Mouse (Mus musculus): ENCODE measurements around the gene Polr2i.
"Not testable (repeated sequence)": the region's sequence is repeated elsewhere in the genome, so short reads cannot be mapped to it uniquely, and the experiment has no call there.

Polr2i gene

DNA sequence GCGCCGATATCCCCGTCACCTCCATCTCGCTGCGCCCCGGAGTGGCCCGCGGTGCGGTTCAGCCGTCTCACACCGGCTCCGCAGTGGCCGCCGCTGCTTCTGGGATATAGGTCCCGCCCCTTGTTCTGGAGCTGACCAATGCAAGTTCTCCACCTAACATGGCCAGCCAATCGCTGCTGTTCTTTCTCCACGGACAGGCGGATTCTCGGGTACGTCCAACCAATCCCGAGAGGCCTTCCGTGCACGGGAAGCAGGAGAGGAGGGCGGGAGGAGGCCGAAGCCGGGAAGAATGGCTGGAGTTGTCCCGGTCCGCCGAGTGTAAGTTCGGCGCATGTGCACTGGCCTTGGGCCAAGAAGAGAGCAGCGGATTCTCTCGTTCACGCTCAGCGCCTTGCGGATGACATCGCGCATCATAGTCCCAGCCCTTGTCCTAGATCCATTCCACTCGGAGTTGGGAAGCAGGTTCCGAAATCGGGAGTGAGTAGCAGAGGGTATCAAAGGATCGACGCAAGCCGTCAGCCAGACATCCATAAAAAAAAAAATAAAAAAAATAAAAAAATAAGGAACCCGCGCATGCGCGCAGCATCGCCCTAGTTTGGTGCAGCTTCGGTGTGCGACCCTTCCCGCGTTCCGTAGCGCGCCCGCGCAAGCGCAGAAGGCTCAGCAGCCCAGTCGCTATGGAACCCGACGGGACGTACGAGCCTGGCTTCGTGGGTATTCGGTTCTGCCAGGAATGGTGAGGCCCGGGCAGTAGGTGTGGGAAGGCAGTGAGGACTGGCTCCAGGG lies at the start of gene Polr2i, which contains the start of gene Tbcb:
Gene Polr2i (plus strand): TSS at position 280 of the 786 bp plus-strand sequence.
Gene Tbcb (minus strand): TSS at position 604 of the 786 bp plus-strand sequence.
- DNase-seq (ENCODE audit: low read depth), result peak; percentile 99

DNA sequence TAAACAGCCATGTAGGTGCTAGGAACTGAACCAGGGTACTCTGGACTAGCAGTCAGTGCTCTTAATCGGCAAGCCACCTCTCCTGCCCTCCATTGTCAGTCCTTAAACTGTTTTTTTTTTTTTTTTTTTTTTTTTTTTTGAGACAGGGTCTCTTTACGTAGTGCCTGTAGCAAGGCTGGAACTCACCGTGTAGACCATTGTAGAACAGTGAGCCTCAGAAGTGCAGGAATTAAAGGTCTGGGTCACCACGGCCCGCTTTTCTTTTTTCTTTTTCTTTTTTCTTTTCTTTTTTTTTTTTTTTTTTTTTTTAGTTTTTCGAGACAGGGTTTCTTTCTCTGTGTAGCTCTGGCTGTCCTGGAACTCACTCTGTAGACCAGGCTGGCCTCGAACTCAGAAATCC lies 48.6 kb upstream of the Polr2i start:
- not testable (repeated sequence) for DNase-seq (ENCODE audit: low read depth)

- no peak for DNase-seq (ENCODE audit: low read depth)
Observed at GRCm38 (mm10) chr7:30183879-30184289, 47.9 kb upstream of the Polr2i start, which contains the start of gene Cox7a1. TSS of gene Cox7a1 (plus strand) at chr7:30184144.

- no peak for DNase-seq (ENCODE audit: low read depth)
Observed at GRCm38 (mm10) chr7:30184641-30185348, 47.0 kb upstream of the Polr2i start.

- DNase-seq (ENCODE audit: low read depth), result no peak
Observed at GRCm38 (mm10) chr7:30188344-30189115, 43.2 kb upstream of the Polr2i start.

DNA sequence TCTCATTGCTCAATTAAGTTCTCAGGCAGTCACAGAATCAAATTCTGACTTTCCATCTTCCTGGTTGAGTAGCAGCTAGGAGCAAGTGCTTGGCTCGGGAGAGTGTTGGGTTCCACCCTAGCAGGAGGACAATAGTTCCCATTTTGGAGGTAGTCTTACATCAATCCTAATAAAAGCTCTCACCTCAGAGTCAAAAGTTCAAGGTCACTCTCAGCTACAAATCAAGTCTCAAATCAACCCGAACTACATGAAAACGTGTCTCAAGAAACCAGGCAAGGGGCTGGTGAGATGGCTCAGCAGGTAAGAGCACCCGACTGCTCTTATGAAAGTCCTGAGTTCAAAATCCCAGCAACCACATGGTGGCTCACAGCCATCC lies 42.6 kb upstream of the Polr2i start:
- no peak for DNase-seq (ENCODE audit: low read depth)

- no peak for DNase-seq (ENCODE audit: low read depth)
Observed at GRCm38 (mm10) chr7:30192088-30192487, 39.7 kb upstream of the Polr2i start.

DNA sequence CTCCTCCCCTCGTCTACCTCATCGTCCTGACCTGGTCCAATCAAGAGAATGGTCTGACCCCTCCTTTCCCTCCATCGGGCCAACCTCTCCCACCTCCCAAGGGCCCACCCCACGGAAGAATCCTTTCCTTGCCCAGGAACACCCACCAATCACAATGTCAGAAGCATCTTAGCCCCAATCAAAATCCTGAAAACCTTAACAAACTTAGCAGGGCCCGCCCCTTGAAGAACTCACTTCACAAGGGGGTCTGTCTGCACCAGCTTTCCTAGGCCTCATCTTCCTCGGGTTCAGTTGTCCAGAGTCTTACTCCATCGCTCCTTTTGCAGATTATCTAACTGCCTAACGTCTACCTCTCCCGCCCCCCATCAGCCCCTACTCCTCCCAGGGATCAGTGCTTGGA lies 38.7 kb upstream of the Polr2i start:
- no peak for DNase-seq (ENCODE audit: low read depth)

DNA sequence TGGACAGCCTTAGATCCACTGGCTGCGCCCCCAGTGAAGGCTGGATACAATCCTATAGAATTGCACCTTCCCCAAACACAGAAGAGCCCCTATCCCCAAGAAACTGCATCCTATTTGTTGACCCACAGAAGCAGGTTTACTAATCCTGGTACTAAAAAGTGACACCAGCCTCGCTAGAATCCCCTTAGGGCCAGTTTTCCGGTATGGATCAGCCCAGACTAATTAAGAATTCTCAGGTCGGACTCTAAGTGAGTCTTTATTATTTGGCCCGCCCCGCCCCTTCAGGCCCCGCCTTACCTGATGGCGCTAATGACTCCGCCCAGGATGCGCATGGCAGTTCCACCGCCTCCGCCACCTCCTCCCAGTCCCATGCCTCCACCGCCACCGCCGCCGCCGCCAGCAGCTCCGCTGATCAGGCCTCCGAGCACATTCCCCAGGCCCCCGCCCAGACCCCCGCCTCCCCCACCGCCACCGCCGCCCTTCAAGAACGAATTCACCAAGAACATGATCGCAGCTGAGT lies 38.1 kb upstream of the Polr2i start:
- no peak for DNase-seq (ENCODE audit: low read depth)

GRCm38 (mm10) chr7:30194101-30194831 lies 37.5 kb upstream of the Polr2i start:
- no peak for DNase-seq (ENCODE audit: low read depth)

GRCm38 (mm10) chr7:30194884-30195283 lies 36.9 kb upstream of the Polr2i start:
- peak; percentile 89 for DNase-seq (ENCODE audit: low read depth)

DNA sequence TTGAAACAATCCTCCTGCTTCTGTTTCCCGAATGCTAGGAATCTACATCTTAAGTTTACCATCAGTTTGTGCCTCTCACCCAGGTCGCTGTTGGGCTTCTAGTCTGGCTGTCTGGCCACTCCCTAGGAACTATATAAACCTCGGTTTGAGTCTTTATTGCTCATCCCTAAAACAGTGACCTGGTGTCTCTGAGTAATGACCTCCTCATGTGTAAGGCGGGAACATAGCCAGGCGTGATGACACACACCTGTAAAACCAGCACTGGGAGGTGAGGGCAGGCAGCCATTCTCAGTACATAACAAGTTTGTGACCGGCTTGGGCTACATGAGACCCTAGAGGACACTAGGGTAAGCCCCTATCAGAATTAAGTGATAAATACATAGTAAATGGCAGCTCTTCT lies 36.3 kb upstream of the Polr2i start:
- DNase-seq (ENCODE audit: low read depth), result no peak

- DNase-seq (ENCODE audit: low read depth), result no peak
Observed at GRCm38 (mm10) chr7:30196171-30196570, 35.6 kb upstream of the Polr2i start.

GRCm38 (mm10) chr7:30197592-30198129 lies 34.1 kb upstream of the Polr2i start:
- DNase-seq (ENCODE audit: low read depth), result no peak

DNA sequence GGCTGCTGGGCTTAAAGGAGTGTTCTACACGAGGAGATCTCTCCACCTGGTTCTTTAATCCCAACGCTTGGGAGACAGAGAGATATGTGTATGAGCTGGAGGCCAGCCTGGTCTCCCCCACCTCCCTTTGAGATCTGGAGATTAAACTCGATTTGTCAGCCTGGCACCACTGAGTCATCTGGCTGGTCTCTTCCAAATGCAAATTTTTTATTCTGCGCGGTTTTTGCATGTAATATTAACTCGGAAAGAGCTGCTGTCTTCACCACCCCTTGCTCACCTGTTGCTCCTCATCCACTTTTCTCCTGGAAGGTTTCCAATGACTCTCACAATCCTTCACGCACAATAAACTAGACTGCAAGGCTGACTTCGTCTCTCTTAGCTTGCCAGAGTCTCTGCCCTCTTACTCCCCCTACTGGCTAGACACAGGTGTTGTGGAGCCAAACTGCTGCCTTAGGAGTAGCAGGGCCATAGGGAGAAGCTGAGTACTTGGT lies 33.2 kb upstream of the Polr2i start, which contains the start of gene Capns1:
Gene Capns1 (minus strand): TSS at position 331 of the 491 bp plus-strand sequence.
- DNase-seq (ENCODE audit: low read depth), result peak; percentile 62

DNA sequence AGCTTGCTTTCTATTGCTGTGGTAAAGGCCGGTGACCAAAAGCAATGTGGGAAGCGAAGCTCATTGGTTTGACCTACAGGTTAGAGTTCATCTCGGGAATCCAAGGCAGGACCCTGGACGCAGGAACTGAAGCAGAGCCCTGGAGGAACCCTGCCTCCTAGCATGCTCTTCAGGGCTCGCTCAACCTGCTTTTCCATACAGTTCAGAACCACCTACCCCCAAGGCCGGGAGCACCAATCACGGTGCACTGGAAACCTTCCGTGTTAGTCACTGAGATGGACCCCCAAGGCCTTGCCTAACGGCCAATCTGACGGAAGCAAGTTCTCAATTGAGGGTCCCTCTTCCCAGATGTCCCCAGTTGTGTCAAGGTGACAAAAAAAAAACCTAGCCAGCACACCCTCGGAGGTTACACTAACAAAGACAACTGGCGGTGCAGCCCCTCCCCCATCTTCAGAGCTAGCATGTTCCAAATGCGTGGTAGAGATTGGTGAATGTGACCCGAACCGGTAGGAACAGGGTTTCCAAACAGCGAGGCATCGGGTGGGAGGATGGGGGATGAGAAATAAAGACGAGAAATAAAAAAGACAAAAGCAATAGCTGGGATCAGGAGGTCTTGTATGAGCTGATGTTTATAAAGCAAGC lies 32.1 kb upstream of the Polr2i start:
- DNase-seq (ENCODE audit: low read depth), result no peak

DNA sequence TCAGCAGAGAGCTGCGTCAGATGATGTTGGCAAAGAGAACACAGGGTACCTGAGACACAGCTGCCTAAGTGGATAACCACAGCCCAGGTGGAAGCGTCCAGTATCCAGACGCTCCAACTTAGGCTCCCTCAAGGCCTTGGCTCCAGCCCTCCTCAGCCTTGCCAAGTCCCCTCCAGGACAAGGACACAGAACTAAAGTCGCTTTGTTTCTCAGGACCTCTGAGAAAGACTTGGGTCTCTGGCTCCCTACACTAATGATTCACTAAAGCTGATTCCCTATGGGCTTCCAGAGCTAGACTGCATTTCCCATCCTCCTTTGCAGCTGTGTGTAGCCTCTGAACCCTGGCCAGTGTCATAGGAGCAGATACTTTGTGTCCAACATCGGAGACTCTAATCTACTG lies 31.5 kb upstream of the Polr2i start:
- no peak for DNase-seq (ENCODE audit: low read depth)

DNA sequence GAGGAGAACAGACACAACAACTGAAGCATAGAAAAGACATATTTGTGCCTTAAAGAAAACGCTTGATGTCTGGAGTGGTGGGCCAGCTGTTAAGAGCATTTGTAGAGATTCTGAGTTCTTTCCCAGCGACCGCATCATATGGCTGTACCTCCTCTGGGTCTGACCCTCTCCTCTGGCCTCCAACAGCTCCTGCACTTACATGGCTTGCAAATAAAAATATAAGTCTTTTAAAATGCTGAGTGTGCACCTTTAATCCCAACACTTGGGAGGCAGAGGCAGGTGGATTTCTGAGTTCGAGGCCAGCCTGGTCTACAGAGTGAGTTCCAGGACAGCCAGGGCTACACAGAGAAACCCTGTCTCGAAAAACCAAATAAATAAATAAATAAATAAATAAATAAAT lies 31.1 kb upstream of the Polr2i start:
- not testable (repeated sequence) for DNase-seq (ENCODE audit: low read depth)

DNA sequence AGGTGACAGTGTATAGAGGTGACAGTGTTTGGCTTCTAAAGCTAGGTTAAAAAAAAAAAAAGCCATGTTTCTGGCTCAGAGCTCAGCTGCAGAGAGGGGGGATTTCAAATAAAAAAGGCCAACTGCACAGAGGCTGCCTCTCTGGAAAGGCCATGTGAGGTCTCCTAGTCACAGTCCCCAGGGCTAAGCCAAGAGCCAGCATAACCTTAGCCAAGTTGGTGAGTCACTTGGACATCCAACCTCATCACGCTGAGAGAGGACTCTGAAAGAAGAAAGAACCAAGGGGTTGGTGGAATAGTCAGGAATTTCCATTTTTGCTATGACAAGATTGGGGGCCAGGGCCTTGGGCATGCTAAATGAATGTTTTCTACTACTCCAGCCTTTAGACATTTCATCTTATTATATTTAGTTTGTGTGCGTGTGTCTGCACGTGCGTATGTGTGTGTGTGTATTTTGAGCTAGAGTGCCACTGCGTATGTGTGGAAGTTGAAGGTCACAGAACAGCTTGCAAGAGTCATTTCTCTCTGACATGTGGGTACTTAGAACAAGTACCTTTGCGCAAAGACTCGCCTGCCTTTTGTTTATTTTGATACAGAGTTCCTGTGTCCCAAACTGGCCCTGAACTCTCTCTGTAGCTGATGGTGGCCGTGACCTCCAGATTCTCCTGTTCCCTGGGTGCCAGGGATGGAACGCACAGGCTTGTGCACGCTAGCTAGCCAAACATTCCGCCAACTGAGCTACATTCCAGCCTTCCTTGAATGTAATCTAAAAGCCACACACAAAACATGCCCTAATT lies 28.7 kb upstream of the Polr2i start:
- no peak for DNase-seq (ENCODE audit: low read depth)

DNA sequence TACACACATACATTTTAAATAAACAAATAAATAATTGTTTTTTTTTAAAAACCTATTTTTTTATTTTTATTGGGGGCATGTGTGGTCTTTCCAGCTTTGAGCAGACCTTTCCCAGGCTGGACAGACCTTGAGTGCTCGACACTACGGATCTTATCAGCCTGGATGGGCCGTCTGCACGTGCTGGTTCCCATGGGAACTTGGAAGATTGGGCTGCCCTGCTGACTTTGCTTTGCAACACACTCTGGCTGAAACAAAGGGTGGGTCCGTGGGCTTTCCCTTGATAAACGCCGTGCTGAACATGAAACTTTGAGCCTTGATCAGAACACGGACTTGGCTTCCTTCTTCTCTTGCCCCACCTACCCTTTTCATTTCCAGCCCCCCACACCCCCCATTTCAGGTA lies 27.4 kb upstream of the Polr2i start:
- no peak for DNase-seq (ENCODE audit: low read depth)

Measured in fibroblast of lung, adult 2 months (primary cell).